Mouse (Mus musculus) heart, embryonic 10.5 days (tissue): ENCODE data around the gene Cntnap5a. TPM values are rescaled to one million over a fixed set of nuclear protein-coding genes. Genes with fewer than 3 reads are reported as not detected.

Experiments used
- DNase-seq: peaks from one replicate; pipeline ENCODE4 v3.0.0-alpha.2; 2017; ENCODE audit warnings: low spot score
- H3K27ac ChIP-seq: fragments of 300-500 bp; sonication (generic); 2 replicates; pipeline ENCODE4 v1.5.1; 2016; ENCODE audit warnings: mild to moderate bottlenecking
- H3K27me3 ChIP-seq: fragments of 300-500 bp; sonication (generic); 2 replicates; pipeline ENCODE4 v1.6.1; 2016; ENCODE audit warnings: mild to moderate bottlenecking; ENCODE audit not compliant: poor library complexity, insufficient read depth, severe bottlenecking
- H3K36me3 ChIP-seq: fragments of 300-500 bp; sonication (generic); 2 replicates; pipeline ENCODE4 v1.6.1; 2016; ENCODE audit warnings: mild to moderate bottlenecking, moderate library complexity
- H3K4me1 ChIP-seq: fragments of 300-500 bp; sonication (generic); 2 replicates; pipeline ENCODE4 v1.6.1; 2016; ENCODE audit warnings: mild to moderate bottlenecking
- H3K4me3 ChIP-seq: fragments of 300-500 bp; sonication (generic); 2 replicates; pipeline ENCODE4 v1.5.1; 2016; ENCODE audit warnings: mild to moderate bottlenecking, moderate library complexity
- H3K9me3 ChIP-seq: fragments of 300-500 bp; sonication (generic); 2 replicates; pipeline ENCODE4 v1.6.1; 2016; ENCODE audit warnings: mild to moderate bottlenecking, moderate library complexity
- WGBS: fragments of 180-500 bp; shearing (Covaris S2); methylation state at CpG from one replicate; pipeline ENCODE4 v1.1.7; 2016; 5-methylcytosine and 5-hydroxymethylcytosine counted together
- polyA plus RNA-seq: library from polyadenylated mRNA; unstranded; fragments of >200 nt; fragmentation: Nextera tagmentation; extraction: Ambion mirVana; gene quantifications from 2 replicates; pipeline ENCODE4 v1.2.1, GENCODE M21; 2016

Gene Cntnap5a
- polyA plus RNA-seq, 1 experiment from 2014 or later: not detected

DNA sequence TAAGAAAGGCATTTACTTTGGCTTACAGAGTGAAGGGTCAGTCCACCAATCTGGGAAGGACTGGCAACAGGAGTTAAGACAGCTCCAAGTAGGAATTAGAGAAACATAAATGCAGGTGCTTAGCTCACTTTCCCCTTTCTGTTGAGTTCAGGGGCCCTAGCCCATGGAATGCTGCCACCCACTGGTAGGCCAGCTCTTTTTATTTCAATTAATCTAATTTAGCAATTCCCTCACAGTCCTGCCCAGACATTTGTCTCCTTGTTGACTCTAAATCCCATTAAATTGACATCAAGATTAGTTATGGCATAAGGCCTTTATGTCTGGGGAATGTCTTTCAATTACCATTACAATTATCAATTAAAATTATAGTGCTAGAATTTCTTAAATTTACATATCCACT, 628.7 kb downstream of the Cntnap5a start:
- no peaks in the 10 kb centered on the region for H3K36me3 ChIP-seq
- no peaks in the 10 kb centered on the region for H3K9me3 ChIP-seq
- H3K27ac ChIP-seq: no peak overlapping the region
- no peaks in the 10 kb centered on the region for H3K27me3 ChIP-seq
- no peaks in the 10 kb centered on the region for H3K4me1 ChIP-seq
- H3K4me3 ChIP-seq: no peak overlapping the region
- DNase-seq: no peak

DNA sequence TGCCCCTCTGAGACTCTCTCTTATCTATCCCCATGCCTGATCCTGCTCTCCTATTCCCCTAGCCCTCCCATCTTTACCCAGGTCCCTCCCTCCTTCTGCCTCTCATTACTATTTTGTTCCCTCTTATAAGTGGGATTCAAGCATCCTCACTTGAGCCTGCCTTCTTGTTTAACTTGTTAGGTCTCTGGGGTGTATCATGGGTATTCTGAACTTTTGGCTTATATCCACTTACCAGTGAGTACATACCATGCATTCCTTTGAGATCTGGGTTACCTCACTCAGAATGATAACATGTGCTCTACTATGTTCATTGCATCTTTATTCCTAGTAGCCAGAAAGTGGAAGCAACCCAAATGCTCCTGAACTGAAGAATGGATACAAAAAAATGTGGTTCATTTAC, 639.9 kb downstream of the Cntnap5a start:
- H3K9me3 ChIP-seq: no peaks in the 10 kb centered on the region
- no peaks in the 10 kb centered on the region for H3K36me3 ChIP-seq
- no peak overlapping the region for H3K4me3 ChIP-seq
- no peak overlapping the region for H3K27ac ChIP-seq
- DNase-seq: no peak
- H3K27me3 ChIP-seq: no peaks in the 10 kb centered on the region
- no peaks in the 10 kb centered on the region for H3K4me1 ChIP-seq

DNA sequence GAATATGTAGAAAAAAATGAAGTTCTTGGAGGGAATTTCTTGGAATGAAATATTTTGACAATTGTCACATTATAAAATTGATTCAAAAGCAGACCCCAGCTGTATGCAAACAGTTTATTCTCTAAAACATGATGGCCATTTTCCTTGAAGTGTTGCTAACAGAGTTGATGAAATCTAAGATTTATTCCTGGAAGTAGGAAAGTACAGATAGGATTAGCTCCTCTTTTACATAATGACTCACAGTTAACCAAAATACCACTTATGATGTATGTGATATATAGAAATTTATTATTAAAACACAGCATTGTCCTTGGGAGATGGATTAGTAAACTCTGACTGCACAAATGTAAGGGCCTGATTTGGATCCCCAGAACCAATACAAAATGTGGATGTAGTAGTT, 669.1 kb downstream of the Cntnap5a start:
- Histone ChIP-seq H3K27ac (no peak overlapping the region), H3K4me3 (no peak overlapping the region), H3K36me3 (no peaks in the 10 kb centered on the region), H3K27me3 (no peaks in the 10 kb centered on the region), H3K9me3 (no peaks in the 10 kb centered on the region), H3K4me1 (no peaks in the 10 kb centered on the region)
- DNase-seq: no peak

DNA sequence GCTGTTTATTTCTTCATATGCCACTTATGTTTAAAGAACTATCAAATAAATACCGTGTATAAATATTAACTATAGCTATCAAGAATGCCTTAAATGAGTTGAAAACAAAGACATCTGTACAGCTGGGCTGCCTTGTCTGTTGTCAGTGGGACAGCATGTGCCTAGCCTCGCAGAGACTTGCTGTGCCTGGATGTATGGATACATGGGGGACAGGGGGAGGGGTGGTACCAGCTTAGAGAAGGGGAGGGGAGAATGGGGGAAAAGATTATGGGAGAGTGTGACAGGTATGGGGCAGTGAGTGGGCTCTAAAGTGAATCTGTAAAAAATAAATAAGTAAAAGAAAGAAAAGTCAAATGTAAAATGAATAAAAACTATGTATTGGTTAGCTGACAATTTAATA, 681.0 kb downstream of the Cntnap5a start:
- Histone ChIP-seq H3K27ac (no peak overlapping the region), H3K36me3 (no peaks in the 10 kb centered on the region), H3K4me1 (no peaks in the 10 kb centered on the region), H3K27me3 (no peaks in the 10 kb centered on the region), H3K9me3 (no peaks in the 10 kb centered on the region), H3K4me3 (no peak overlapping the region)
- WGBS: 65% methylated on average over 2 of the region's 2 CpGs
- no peak for DNase-seq

DNA sequence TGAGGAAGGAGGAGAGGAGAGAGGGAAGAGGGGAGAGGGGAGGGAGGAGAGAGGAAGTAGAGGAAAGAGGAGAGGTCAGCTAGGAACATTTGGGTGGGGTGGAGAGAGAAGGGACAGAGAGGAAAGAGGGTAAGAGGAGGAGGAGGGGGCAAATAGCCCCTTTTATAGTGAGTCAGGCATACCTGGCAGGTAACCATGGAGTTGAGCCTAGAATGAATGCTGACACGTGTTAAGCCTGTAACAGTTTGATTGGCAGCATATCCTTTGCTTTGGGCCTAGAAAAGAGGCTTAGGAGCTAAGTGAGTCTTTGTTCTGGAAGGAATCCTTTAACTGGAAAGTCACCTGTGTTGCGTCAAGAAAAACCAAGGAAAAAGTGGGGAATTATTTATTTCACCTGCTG, 681.6 kb downstream of the Cntnap5a start:
- 39% methylated on average over 2 of the region's 2 CpGs for WGBS
- H3K27me3 ChIP-seq: no peaks in the 10 kb centered on the region
- H3K4me1 ChIP-seq: no peaks in the 10 kb centered on the region
- H3K36me3 ChIP-seq: no peaks in the 10 kb centered on the region
- no peak overlapping the region for H3K27ac ChIP-seq
- H3K4me3 ChIP-seq: no peak overlapping the region
- DNase-seq: no peak
- H3K9me3 ChIP-seq: no peaks in the 10 kb centered on the region

DNA sequence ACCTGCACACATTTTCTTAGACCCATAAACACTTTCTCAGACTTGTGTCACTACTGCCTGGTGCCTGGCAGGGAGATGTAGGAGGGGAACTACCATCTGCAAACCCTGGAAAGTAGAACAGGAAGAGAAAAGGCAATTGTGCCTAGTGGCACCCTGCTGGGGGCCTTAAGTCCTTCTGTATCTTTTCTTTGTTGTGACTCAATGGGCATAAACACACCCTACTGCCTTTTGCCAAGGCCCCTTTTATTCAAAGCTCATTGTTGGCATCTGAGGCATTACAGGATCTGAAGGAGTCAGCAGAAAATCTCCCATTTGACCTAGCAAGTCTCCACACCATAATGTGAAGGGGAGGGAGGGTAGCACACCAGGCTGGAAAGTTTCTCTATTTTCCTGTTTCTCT, 682.2 kb downstream of the Cntnap5a start:
- Histone ChIP-seq H3K36me3 (no peaks in the 10 kb centered on the region), H3K4me3 (no peak overlapping the region), H3K27ac (no peak overlapping the region), H3K4me1 (no peaks in the 10 kb centered on the region), H3K9me3 (no peaks in the 10 kb centered on the region), H3K27me3 (no peaks in the 10 kb centered on the region)
- no peak for DNase-seq

DNA sequence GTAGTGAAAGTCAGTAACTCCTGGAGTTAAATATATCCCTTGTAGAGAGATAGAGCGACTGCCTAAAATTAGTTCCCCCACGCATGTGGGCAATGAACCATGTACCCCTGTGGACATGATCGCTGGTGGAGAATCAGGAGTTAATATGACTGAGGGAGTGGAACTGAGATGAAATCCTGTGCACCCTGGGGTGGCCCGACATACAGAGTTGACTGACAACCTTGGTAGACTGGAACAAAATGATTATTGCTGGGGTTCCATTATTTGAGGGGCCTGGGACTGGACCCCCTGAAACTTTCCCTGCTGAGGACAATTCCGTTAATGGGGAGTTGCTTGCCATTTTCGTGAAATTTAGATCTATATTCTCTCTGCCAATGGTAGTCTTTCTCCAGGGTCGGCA, 683.0 kb downstream of the Cntnap5a start:
- no peak overlapping the region for H3K27ac ChIP-seq
- 67% methylated on average over 7 of the region's 7 CpGs for WGBS
- H3K4me1 ChIP-seq: no peaks in the 10 kb centered on the region
- H3K4me3 ChIP-seq: no peak overlapping the region
- DNase-seq: no peak
- no peaks in the 10 kb centered on the region for H3K27me3 ChIP-seq
- no peaks in the 10 kb centered on the region for H3K36me3 ChIP-seq
- H3K9me3 ChIP-seq: no peaks in the 10 kb centered on the region

DNA sequence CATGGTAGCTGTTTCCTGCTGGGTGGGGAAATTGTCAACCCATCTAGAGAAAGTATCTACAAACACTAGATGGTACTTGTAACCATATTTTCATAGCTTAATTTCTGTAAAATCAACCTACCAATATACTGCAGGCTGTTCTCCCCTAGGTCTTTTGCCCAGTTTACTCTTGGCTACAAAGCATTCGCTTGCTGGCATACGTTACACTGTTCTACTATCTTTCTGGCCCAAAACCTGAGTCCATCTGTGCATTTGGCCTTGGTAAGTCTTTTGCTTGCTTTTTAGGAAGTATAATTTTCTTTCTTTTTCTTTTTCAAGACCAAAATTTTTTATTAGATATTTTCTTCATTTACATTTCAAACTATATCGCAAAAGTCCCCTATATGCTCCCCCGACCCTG, 686.3 kb downstream of the Cntnap5a start:
- no peaks in the 10 kb centered on the region for H3K4me1 ChIP-seq
- no peak overlapping the region for H3K4me3 ChIP-seq
- H3K27me3 ChIP-seq: no peaks in the 10 kb centered on the region
- no peaks in the 10 kb centered on the region for H3K36me3 ChIP-seq
- 87% methylated on average over 4 of the region's 4 CpGs for WGBS
- H3K27ac ChIP-seq: no peak overlapping the region
- H3K9me3 ChIP-seq: no peaks in the 10 kb centered on the region
- DNase-seq: no peak

DNA sequence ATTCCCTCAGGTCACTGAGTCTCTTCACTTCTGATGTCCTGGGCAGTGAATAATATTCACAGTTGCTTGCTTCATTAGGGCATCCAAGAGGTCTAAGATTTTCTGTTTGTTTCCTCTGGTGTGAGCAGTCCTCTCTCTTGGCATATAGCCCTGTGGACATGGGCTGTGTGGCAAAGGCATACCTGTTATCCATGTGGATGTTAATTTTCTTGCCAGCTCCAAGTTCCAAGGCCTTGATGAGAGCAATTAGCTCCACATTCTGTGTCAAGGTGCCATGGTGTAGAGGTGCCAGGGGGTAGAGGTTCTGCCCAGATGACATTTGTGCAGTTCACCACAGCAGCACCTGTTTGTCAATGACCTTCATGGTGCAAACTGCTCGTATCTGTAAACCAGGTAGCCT, 689.0 kb downstream of the Cntnap5a start:
- Histone ChIP-seq H3K36me3 (no peaks in the 10 kb centered on the region), H3K4me3 (no peak overlapping the region), H3K27ac (no peak overlapping the region), H3K9me3 (no peaks in the 10 kb centered on the region), H3K27me3 (no peaks in the 10 kb centered on the region), H3K4me1 (no peaks in the 10 kb centered on the region)
- DNase-seq: no peak
- WGBS: 63% methylated on average over 1 of the region's 1 CpGs

DNA sequence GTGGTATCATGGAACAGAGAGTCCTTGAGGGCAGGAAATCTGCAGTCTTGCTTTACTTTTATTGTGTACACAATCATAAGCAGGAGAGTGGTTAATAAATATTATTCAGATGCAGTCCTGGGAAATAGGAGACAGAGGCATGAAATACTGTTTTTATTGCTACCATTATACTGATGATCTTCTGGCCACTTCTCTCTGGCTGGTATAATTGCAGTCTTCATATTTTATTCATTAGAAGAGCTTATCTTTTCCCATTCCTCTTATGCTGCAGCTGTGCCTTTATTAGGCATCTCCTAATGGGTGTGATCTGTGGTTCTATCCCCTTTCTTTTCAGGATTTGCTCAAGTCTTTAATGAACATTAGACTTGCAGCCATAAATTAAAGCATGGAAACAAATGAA, 707.8 kb downstream of the Cntnap5a start:
- H3K36me3 ChIP-seq: no peaks in the 10 kb centered on the region
- H3K9me3 ChIP-seq: no peaks in the 10 kb centered on the region
- H3K27me3 ChIP-seq: no peaks in the 10 kb centered on the region
- no peak for DNase-seq
- H3K4me1 ChIP-seq: no peaks in the 10 kb centered on the region
- no peak overlapping the region for H3K27ac ChIP-seq
- no peak overlapping the region for H3K4me3 ChIP-seq

DNA sequence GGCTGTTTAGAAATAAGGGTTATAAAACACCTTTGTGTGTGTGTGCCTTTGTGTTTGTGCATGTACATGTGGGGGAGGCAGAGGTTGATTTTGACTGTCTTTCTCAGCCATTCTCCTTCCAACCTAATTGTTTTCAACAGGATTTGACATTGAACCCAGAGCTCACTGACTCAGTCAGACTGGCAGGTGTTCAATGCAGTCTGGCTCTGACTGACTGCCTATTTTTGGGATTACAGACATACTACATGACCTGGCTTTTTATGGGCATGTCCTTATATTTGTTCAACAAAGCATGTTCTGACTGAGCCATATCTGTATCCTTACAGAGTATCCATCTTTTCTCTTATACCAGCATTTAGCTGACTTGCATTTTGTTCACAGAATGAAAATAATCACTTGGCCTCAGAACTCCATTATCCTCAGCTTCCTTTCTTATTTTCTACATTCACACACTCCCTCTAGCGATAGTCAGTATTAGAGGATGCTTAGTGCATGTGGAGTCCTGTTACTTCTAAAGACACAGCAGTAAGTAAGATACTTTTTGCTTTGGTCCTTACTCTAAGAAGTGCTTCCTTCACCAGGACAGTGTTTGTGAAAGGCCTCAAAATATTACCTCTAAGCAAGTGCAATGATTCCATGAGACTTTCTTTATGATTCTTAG, 717.6 kb downstream of the Cntnap5a start:
- Histone ChIP-seq H3K27me3 (no peaks in the 10 kb centered on the region), H3K36me3 (no peaks in the 10 kb centered on the region), H3K9me3 (no peaks in the 10 kb centered on the region), H3K4me1 (no peaks in the 10 kb centered on the region), H3K27ac (no peak overlapping the region), H3K4me3 (no peak overlapping the region)
- 70% methylated on average over 1 of the region's 1 CpGs for WGBS
- DNase-seq: no peak

DNA sequence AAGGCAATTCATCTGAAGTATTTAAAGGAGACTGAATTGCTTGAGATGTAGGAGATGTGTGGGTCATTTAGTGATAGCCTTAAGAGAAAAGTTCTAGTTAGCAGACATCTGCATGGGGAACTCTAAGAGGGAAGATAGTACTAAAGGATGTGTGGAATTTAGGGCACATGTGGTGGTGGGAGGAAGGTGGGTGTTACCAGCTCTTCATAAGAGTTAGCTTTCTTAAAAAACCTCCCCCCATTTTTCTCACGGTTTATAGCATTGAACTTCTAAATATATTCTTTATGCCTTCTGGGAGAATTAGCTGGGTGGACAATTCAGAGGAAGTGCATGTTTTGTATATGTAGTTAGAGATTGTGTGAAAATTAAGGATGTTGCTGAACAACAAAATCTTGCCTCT, 725.3 kb downstream of the Cntnap5a start:
- no peaks in the 10 kb centered on the region for H3K27me3 ChIP-seq
- no peaks in the 10 kb centered on the region for H3K9me3 ChIP-seq
- H3K4me1 ChIP-seq: no peaks in the 10 kb centered on the region
- H3K36me3 ChIP-seq: no peaks in the 10 kb centered on the region
- H3K27ac ChIP-seq: no peak overlapping the region
- no peak for DNase-seq
- H3K4me3 ChIP-seq: no peak overlapping the region
- WGBS: 82% methylated on average over 1 of the region's 1 CpGs

DNA sequence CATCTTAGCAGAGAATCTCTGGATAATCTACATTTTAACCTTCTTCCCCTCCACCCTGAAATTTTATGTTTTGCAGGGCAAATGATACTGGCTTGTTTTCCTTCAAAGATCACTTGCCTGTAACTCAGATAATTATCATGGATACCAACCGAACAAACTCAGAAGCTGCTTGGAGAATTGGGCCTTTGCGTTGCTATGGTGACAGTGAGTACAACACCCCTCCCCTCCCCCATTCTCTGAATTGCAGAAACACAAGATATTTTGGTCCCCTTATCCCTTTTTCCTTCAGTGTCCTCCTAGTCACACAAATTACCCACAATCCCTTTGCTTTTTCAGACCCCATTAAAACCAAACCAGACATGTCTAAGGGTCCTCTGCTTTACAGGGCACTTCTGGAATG, 743.8 kb downstream of the Cntnap5a start:
- H3K9me3 ChIP-seq: no peaks in the 10 kb centered on the region
- no peak overlapping the region for H3K27ac ChIP-seq
- no peak for DNase-seq
- WGBS: 56% methylated on average over 2 of the region's 2 CpGs
- no peaks in the 10 kb centered on the region for H3K4me1 ChIP-seq
- H3K27me3 ChIP-seq: no peaks in the 10 kb centered on the region
- no peaks in the 10 kb centered on the region for H3K36me3 ChIP-seq
- no peak overlapping the region for H3K4me3 ChIP-seq

DNA sequence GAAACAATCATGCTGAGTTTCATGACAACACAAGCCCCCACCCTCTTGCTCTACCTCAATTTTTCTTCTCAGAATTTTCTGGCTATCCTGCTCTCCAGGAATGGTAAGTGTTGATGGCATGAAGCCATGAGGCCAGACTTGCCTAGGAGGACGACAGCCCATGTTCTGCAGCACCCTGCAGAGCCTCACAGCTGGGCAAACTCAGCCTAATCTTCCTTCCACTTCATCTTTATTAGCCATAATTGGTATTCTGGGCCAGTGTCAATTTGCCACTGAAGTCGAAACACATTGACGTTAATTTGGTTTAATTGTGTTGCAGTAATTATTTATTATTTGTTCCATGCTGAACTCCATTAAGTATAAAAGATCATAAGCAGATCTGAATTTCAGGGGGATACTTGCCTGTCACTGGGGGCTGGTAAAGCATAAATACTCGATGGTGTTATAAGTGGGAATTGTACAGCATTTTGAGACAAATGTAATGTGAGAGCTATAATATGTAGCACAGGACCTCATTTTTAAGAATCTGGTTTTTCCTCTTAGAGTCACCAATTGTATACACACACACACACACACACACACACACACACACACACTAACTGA, 770.7 kb downstream of the Cntnap5a start:
- WGBS: 82% methylated on average over 4 of the region's 4 CpGs
- Histone ChIP-seq H3K9me3 (no peaks in the 10 kb centered on the region), H3K27ac (no peak overlapping the region), H3K27me3 (no peaks in the 10 kb centered on the region), H3K4me3 (no peak overlapping the region), H3K36me3 (no peaks in the 10 kb centered on the region), H3K4me1 (no peaks in the 10 kb centered on the region)
- DNase-seq: no peak
